Mouse (Mus musculus) CH12.LX (cell line): ENCODE measurements at regions not wholly inside any gene's neighbourhood (a gene's known extent, or its start where the extent isn't known, plus 50 kb on each side); places are given as distances from the start of the nearest gene placed in this dataset.

Experiments
- DNase-seq: peaks from one replicate; pipeline ENCODE4 v3.0.0-alpha.2; 2013; ENCODE audit errors: extremely low read depth
- H3K27ac ChIP-seq: 2 replicates; pipeline ENCODE4 v1.5.1; 2012; ENCODE audit warnings: low read depth, mild to moderate bottlenecking, control low read depth, moderate library complexity; ENCODE audit not compliant: insufficient read depth
- H3K27me3 ChIP-seq: replicated peaks from 2 replicates; pipeline ENCODE3; 2012; ENCODE audit warnings: inconsistent platforms
- H3K36me3 ChIP-seq, 2 experiments: replicated peaks in 1 of 2; 2 replicates each; pipeline versions ENCODE3 to v1.6.1; 2012; ENCODE audit warnings: inconsistent platforms in 1 of 2, low read length in 1 of 2, mild to moderate bottlenecking in 1 of 2, mixed read lengths in 1 of 2, moderate library complexity in 1 of 2; ENCODE audit not compliant: control insufficient read depth in 1 of 2, insufficient read depth in 1 of 2
- H3K4me1 ChIP-seq, 2 experiments: 2 replicates each; pipeline ENCODE4 v1.6.1; 2012; ENCODE audit warnings: inconsistent platforms in 1 of 2, moderate library complexity in 1 of 2; ENCODE audit not compliant: insufficient read depth in 2 of 2, control insufficient read depth in 1 of 2
- H3K4me2 ChIP-seq: 2 replicates; pipeline ENCODE4 v1.6.1; 2012; ENCODE audit warnings: low read depth, mild to moderate bottlenecking, control low read depth; ENCODE audit not compliant: poor library complexity, insufficient read depth, severe bottlenecking
- H3K4me3 ChIP-seq, 3 experiments: fragments of 150-350 bp in 1 of 3; sonication (generic) in 1 of 3; replicated peaks in 1 of 3; 2 replicates each; pipeline versions ENCODE3 to v1.5.1; 2011 to 2012; ENCODE audit warnings: low read depth in 2 of 3, low read length in 2 of 3, mild to moderate bottlenecking in 2 of 3, moderate library complexity in 2 of 3, control low read depth in 1 of 3, improper control_type of control experiment in 1 of 3, inconsistent platforms in 1 of 3, mixed read lengths in 1 of 3; ENCODE audit not compliant: poor library complexity in 1 of 3
- H3K79me2 ChIP-seq: replicated peaks from 2 replicates; pipeline ENCODE4 v1.6.1; 2012; ENCODE audit warnings: mild to moderate bottlenecking, moderate library complexity; ENCODE audit not compliant: control insufficient read depth, poor library complexity, insufficient read depth, severe bottlenecking; ENCODE audit errors: extremely low read depth
- H3K9ac ChIP-seq: 2 replicates; pipeline ENCODE4 v1.6.1; 2012; ENCODE audit warnings: low read depth, mild to moderate bottlenecking, control low read depth, moderate library complexity; ENCODE audit not compliant: insufficient read depth
- H3K9me3 ChIP-seq: replicated peaks from 2 replicates; pipeline ENCODE3; 2012; ENCODE audit warnings: low read length, inconsistent platforms, mixed read lengths
- BHLHE40 ChIP-seq: IDR thresholded peaks from 2 replicates; pipeline ENCODE4 v1.6.1; 2011; ENCODE audit warnings: mild to moderate bottlenecking, low read depth, low read length, improper control_type of control experiment
- CHD2 ChIP-seq: IDR thresholded peaks from 2 replicates; pipeline ENCODE4 v1.6.1; 2011; ENCODE audit warnings: low read length, improper control_type of control experiment
- CTCF ChIP-seq, 2 experiments: IDR thresholded peaks in 1 of 2; conservative IDR thresholded peaks in 1 of 2; 2 replicates each; pipeline ENCODE4 v1.5.1; 2011 to 2012; ENCODE audit warnings: low read depth in 2 of 2, low read length in 2 of 2, improper control_type of control experiment in 1 of 2, inconsistent platforms in 1 of 2, mild to moderate bottlenecking in 1 of 2, moderate library complexity in 1 of 2
- E2F4 ChIP-seq: IDR thresholded peaks from 2 replicates; pipeline ENCODE4 v1.6.1; 2011; ENCODE audit warnings: low read depth, low read length, improper control_type of control experiment; ENCODE audit not compliant: insufficient replicate concordance
- ETS1 ChIP-seq: conservative IDR thresholded peaks from 2 replicates; pipeline ENCODE4 v1.6.1; 2012; ENCODE audit warnings: low read depth, mild to moderate bottlenecking, inconsistent platforms, low read length, improper control_type of control experiment, moderate library complexity
- HCFC1 ChIP-seq: IDR thresholded peaks from 2 replicates; pipeline ENCODE4 v1.6.1; 2012; ENCODE audit warnings: low read depth, mild to moderate bottlenecking, inconsistent platforms, low read length, improper control_type of control experiment
- IRF4 ChIP-seq: IDR thresholded peaks from 2 replicates; pipeline ENCODE4 v1.6.1; 2014; ENCODE audit warnings: low read depth, mild to moderate bottlenecking, inconsistent platforms, low read length, improper control_type of control experiment
- JUN ChIP-seq: IDR thresholded peaks from 2 replicates; pipeline ENCODE4 v1.6.1; 2011; ENCODE audit warnings: low read depth, mild to moderate bottlenecking, low read length, improper control_type of control experiment, moderate library complexity; ENCODE audit not compliant: insufficient read depth
- JUND ChIP-seq: conservative IDR thresholded peaks from 2 replicates; pipeline ENCODE4 v1.6.1; 2011; ENCODE audit warnings: low read depth, low read length, improper control_type of control experiment
- MAFK ChIP-seq: IDR thresholded peaks from 2 replicates; pipeline ENCODE4 v1.6.1; 2011; ENCODE audit warnings: low read length, improper control_type of control experiment; ENCODE audit not compliant: insufficient replicate concordance
- MXI1 ChIP-seq: IDR thresholded peaks from 2 replicates; pipeline ENCODE4 v1.6.1; 2011; ENCODE audit warnings: mild to moderate bottlenecking, low read depth, low read length, improper control_type of control experiment
- MYC ChIP-seq: IDR thresholded peaks from 2 replicates; pipeline ENCODE4 v1.6.1; 2011; ENCODE audit warnings: low read depth, mild to moderate bottlenecking, improper control_type of control experiment, low read length
- PAX5 ChIP-seq: IDR thresholded peaks from 2 replicates; pipeline ENCODE4 v1.6.1; 2012; ENCODE audit warnings: low read length, inconsistent platforms, mixed read lengths
- POLR2AphosphoS2 ChIP-seq: IDR thresholded peaks from 2 replicates; pipeline ENCODE4 v1.6.1; 2011; ENCODE audit warnings: low read depth, low read length, improper control_type of control experiment
- RAD21 ChIP-seq: IDR thresholded peaks from 2 replicates; pipeline ENCODE4 v1.6.1; 2011; ENCODE audit warnings: low read depth, mild to moderate bottlenecking, low read length, improper control_type of control experiment, moderate library complexity
- SMC3 ChIP-seq: IDR thresholded peaks from 2 replicates; pipeline ENCODE4 v1.6.1; 2011; ENCODE audit warnings: low read depth, low read length, improper control_type of control experiment
- USF2 ChIP-seq: conservative IDR thresholded peaks from 2 replicates; pipeline ENCODE4 v1.6.1; 2011; ENCODE audit warnings: low read depth, low read length, improper control_type of control experiment
- ZC3H11A ChIP-seq: IDR thresholded peaks from 2 replicates; pipeline ENCODE4 v1.6.1; 2012; ENCODE audit warnings: low read depth, mild to moderate bottlenecking, inconsistent platforms, low read length, improper control_type of control experiment
- ZMIZ1 ChIP-seq: IDR thresholded peaks from 2 replicates; pipeline ENCODE4 v1.6.1; 2012; ENCODE audit warnings: low read depth, mild to moderate bottlenecking, inconsistent platforms, low read length, improper control_type of control experiment
- dilution Hi-C: fragments of 300-500 bp; cut with MboI; formaldehyde crosslinking; loops from 2 replicates; pipeline ENCODE4 v1.14.3; 2020; ENCODE audit warnings: low sequenced_read_pairs; ENCODE audit not compliant: extremely low pct_unique_long_range_greater_than_20kb, extremely low pct_ligation_motif_present
- in situ Hi-C: fragments of 300-500 bp; cut with MboI; formaldehyde crosslinking; loops from 3 replicates; pipeline ENCODE4 v1.14.3; 2019; ENCODE audit warnings: low sequenced_read_pairs, low pct_ligation_motif_present, low pct_unique_long_range_greater_than_20kb, mixed read lengths

GRCm38 (mm10) chr16:5740776-5741175 lies 144.4 kb upstream of the Rbfox1 start:
- TF ChIP-seq SMC3 (no peak), JUND (no peak), JUN (no peak), MYC (no peak), IRF4 (no peak), ETS1 (no peak), MXI1 (no peak), CHD2 (no peak), PAX5 (no peak), ZMIZ1 (no peak), CTCF (conservative IDR thresholded peaks at IDR 0.05 in 1 of 2, IDR thresholded peaks at IDR 0.05 in 1 of 2; ENCODE audit: low read depth in 2 of 2, low read length in 2 of 2) (no peak), E2F4 (no peak), RAD21 (no peak), ZC3H11A (no peak), BHLHE40 (no peak), HCFC1 (no peak), USF2 (no peak)
- no peak for DNase-seq
- Histone ChIP-seq H3K4me3 (no peak overlapping the region), H3K4me2 (no peak overlapping the region), H3K36me3 (no peaks in the 10 kb centered on the region), H3K79me2 (no peaks in the 10 kb centered on the region), H3K27ac (no peak overlapping the region), H3K4me1 (no peaks in the 10 kb centered on the region), H3K9me3 (no peaks in the 10 kb centered on the region), H3K27me3 (peaks cover 93% of the 10 kb centered on the region), H3K9ac (no peak overlapping the region)
- in situ Hi-C loops = no loop called here
- dilution Hi-C loops = no loop called here

- Histone ChIP-seq H3K9ac (no peak overlapping the region), H3K4me1 (no peaks in the 10 kb centered on the region)
- TF ChIP-seq POLR2AphosphoS2 = no peak
- TF ChIP-seq MAFK = no peak
- TF ChIP-seq, all 38 proteins: peak for 0
- no peak overlapping the region for H3K4me3 ChIP-seq
- in situ Hi-C loops (no loop called here), dilution Hi-C loops (no loop called here)
- no peak overlapping the region for H3K4me2 ChIP-seq
- H3K27ac ChIP-seq = no peak overlapping the region
- H3K79me2 ChIP-seq = no peaks in the 10 kb centered on the region
- peak; percentile 2 for DNase-seq
- no peaks in the 10 kb centered on the region for H3K9me3 ChIP-seq
- H3K36me3 ChIP-seq = no peaks in the 10 kb centered on the region
- peaks cover 85% of the 10 kb centered on the region for H3K27me3 ChIP-seq
Measured at GRCm38 (mm10) chr16:5733608-5734007, 151.5 kb upstream of the Rbfox1 start.
